Mouse (Mus musculus): ENCODE measurements at regions not wholly inside any gene's neighbourhood (a gene's known extent, or its start where the extent isn't known, plus 50 kb on each side); places are given as distances from the start of the nearest gene placed in this dataset.

- no peak for DNase-seq (ENCODE audit: extremely low read depth, insufficient read length, low spot score)
These were observed 51.6 kb upstream of the Vstm2b start for GRCm38 (mm10) chr7:40846512-40846911.
